Mouse (Mus musculus) cerebellum, postnatal 14 days (tissue): ENCODE measurements at regions not wholly inside any gene's neighbourhood (a gene's known extent, or its start where the extent isn't known, plus 50 kb on each side); places are given as distances from the start of the nearest gene placed in this dataset.
A peak's percentile ranks its signal among the peaks of the same experiment; 100 is the strongest.

ENCODE experiments used
- DNase-seq, 2 experiments: peaks; one replicate each; pipeline ENCODE4 v3.0.0; 2021; ENCODE audit warnings: mixed read lengths in 2 of 2

DNA sequence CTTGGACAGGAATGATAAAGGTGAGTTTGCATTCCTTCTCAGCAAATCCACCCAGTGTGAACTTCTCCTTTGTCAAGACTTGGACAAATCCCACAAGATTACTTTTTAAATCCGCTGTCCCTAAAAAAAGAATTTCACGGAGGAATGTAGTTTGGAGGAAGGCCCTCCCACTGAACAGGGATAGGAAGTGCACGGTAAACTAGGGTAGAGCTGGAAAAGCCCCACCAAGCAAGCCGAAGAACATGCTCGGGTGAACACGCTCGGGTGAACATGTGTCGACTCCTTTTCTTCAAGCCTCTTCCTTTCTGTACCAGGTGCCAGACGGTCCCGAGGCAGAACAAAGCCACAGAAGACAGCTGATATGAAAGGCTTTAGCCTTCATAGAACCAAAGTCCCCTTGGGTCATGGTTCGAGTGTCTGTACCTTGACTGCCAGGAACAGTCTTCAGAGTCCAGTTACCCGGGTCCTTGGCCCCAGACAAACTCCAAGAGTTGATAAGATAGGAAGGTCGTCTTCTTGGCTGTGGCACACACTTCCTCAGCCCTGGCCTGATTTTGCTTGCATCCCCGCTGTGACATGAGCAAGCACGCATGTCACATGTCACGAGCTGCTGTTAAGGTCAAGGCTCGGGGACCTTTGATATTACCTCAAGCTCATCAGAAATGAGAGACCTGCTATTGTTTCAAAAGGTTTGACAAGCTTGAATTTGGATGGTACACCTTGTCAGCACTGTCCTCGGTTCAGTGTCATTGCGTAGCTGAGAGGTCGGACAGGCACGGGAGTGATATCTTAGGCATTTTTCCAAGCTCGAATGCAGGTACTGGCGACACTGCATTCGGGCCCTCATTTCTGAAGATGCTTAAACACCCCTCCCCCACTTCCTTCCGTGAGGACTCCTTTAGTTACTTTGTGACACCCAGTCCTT lies 51.5 kb upstream of the Ryk start:
- no peak for DNase-seq

GRCm38 (mm10) chr9:102784329-102785026 lies 50.2 kb upstream of the Ryk start:
- peak; percentile 93 to 94 for DNase-seq
